ENCODE assay signal across 36 mouse cellular contexts in genomic region chr1:84382709-84383108, GRCm38 (mm10).
"Had no signal": no experiment of that assay in that cellular context is flagged by ENCODE, and none has a peak within 500 bp of the region (broad histone marks: within the 10 kb centered on the region; RNA-seq: fewer than 3 reads in every experiment).

No protein-coding gene starts in this region.

- H3K4me2 ChIP-seq: heart, embryonic 11.5 days; heart, embryonic 12.5 days; heart, embryonic 13.5 days; heart, embryonic 15.5 days; hindbrain, embryonic 12.5 days; hindbrain, embryonic 13.5 days; hindbrain, embryonic 14.5 days; hindbrain, embryonic 15.5 days; intestine, embryonic 15.5 days; kidney, embryonic 15.5 days had no signal

- H3K4me1 ChIP-seq: heart, embryonic 10.5 days; heart, embryonic 12.5 days; heart, embryonic 13.5 days; heart, embryonic 15.5 days; hindbrain, embryonic 12.5 days; intestine, embryonic 15.5 days; kidney, embryonic 15.5 days had no signal

- ATAC-seq: hindbrain, embryonic 16.5 days; hindbrain, postnatal 0 days; inflammation-experienced regulatory T-cells, adult 6 months; intestine, embryonic 15.5 days; intestine, embryonic 16.5 days; intestine, postnatal 0 days had no signal

- H3K36me3 ChIP-seq: heart, embryonic 10.5 days; heart, embryonic 12.5 days; heart, embryonic 13.5 days; heart, embryonic 15.5 days; hindbrain, embryonic 10.5 days; intestine, embryonic 15.5 days; kidney, embryonic 15.5 days had no signal

- H3K27ac ChIP-seq: heart, adult 2 months; heart, embryonic 10.5 days; heart, embryonic 13.5 days; heart, embryonic 15.5 days; hindbrain, embryonic 10.5 days; hindbrain, embryonic 12.5 days; hindbrain, embryonic 13.5 days; hindbrain, embryonic 14.5 days; hindbrain, embryonic 15.5 days; hindbrain, postnatal 0 days; intestine, embryonic 15.5 days; kidney, embryonic 15.5 days; kidney, postnatal 0 days; layer of hippocampus, adult 2 months had no signal

- H3K27me3 ChIP-seq: heart, embryonic 12.5 days; heart, embryonic 13.5 days; heart, embryonic 15.5 days; hindbrain, embryonic 12.5 days; hindbrain, embryonic 13.5 days; hindbrain, embryonic 15.5 days; intestine, embryonic 15.5 days; kidney, embryonic 15.5 days had no signal

- H3K9me3 ChIP-seq: heart, embryonic 10.5 days; heart, embryonic 12.5 days; heart, embryonic 13.5 days; heart, embryonic 15.5 days; hindbrain, embryonic 10.5 days; hindbrain, embryonic 12.5 days; hindbrain, embryonic 13.5 days; hindbrain, embryonic 15.5 days; intestine, embryonic 15.5 days; kidney, embryonic 15.5 days had no signal

- DNase-seq: heart, adult 18-20 months; heart, adult 2 months; heart, postnatal 10 days; heart, postnatal 14 days; heart, postnatal 36 days; heart, postnatal 4 days; kidney, adult 11 months; kidney, adult 18-20 months; kidney, adult 2 months; kidney, adult 8-10 months; kidney, adult 9 months; kidney, postnatal 10 days; kidney, postnatal 14 days; kidney, postnatal 25 days; kidney, postnatal 36 days; kidney, postnatal 4 days; layer of hippocampus, adult 9-11 months had no signal

- H3K4me3 ChIP-seq: heart, adult 2 months; heart, embryonic 10.5 days; heart, embryonic 12.5 days; heart, embryonic 13.5 days; heart, embryonic 15.5 days; hindbrain, embryonic 10.5 days; hindbrain, embryonic 12.5 days; hindbrain, embryonic 13.5 days; hindbrain, embryonic 15.5 days; intestine, embryonic 15.5 days; kidney, embryonic 15.5 days; layer of hippocampus, adult 2 months had no signal

- H3K9ac ChIP-seq: heart, embryonic 12.5 days; heart, embryonic 13.5 days; heart, embryonic 15.5 days; hindbrain, embryonic 12.5 days; hindbrain, embryonic 13.5 days; hindbrain, embryonic 14.5 days; hindbrain, embryonic 15.5 days; intestine, embryonic 15.5 days; kidney, embryonic 15.5 days had no signal
